Mouse (Mus musculus) liver, embryonic 15.5 days (tissue): ENCODE measurements around the gene Parl. TPM values are rescaled to one million over a fixed set of nuclear protein-coding genes. Genes with fewer than 3 reads are reported as not detected.

Source experiments
- ATAC-seq: fragments of 200-750 bp; cut with Nextera tagmentation; 2 replicates; pipeline ENCODE4 v1.8.0; 2017; ENCODE audit warnings: moderate number of reproducible peaks, mild to moderate bottlenecking, moderate library complexity; ENCODE audit not compliant: insufficient read depth
- H3K27ac ChIP-seq: fragments of 300-500 bp; sonication (generic); replicated peaks from 2 replicates; pipeline ENCODE4 v1.5.1; 2015; ENCODE audit warnings: mild to moderate bottlenecking, inconsistent platforms
- H3K27me3 ChIP-seq: fragments of 300-500 bp; sonication (generic); 2 replicates; pipeline ENCODE4 v1.6.1; 2015; ENCODE audit warnings: mild to moderate bottlenecking, inconsistent platforms
- H3K36me3 ChIP-seq: fragments of 300-500 bp; sonication (generic); replicated peaks from 2 replicates; pipeline ENCODE4 v1.6.1; 2015; ENCODE audit warnings: moderate library complexity, mild to moderate bottlenecking, inconsistent platforms
- H3K4me1 ChIP-seq: fragments of 300-500 bp; sonication (generic); replicated peaks from 2 replicates; pipeline ENCODE4 v1.6.1; 2015; ENCODE audit warnings: inconsistent platforms
- H3K4me2 ChIP-seq: fragments of 300-500 bp; sonication (generic); 2 replicates; pipeline ENCODE4 v1.6.1; 2015; ENCODE audit warnings: moderate library complexity, mild to moderate bottlenecking, inconsistent platforms
- H3K4me3 ChIP-seq: fragments of 300-500 bp; sonication (generic); replicated peaks from 2 replicates; pipeline ENCODE4 v1.5.1; 2015; ENCODE audit warnings: mild to moderate bottlenecking, inconsistent platforms
- H3K9ac ChIP-seq: fragments of 300-500 bp; sonication (generic); 2 replicates; pipeline ENCODE4 v1.6.1; 2015; ENCODE audit warnings: moderate library complexity, mild to moderate bottlenecking, inconsistent platforms
- H3K9me3 ChIP-seq: fragments of 300-500 bp; sonication (generic); replicated peaks from 2 replicates; pipeline ENCODE4 v1.6.1; 2016; ENCODE audit warnings: inconsistent platforms
- WGBS: fragments of 180-500 bp; shearing (Covaris S2); methylation state at CpG from one replicate; pipeline ENCODE4 v1.1.7; 2015; ENCODE audit warnings: mixed read lengths; ENCODE audit not compliant: insufficient replicate concordance; 5-methylcytosine and 5-hydroxymethylcytosine counted together
- polyA plus RNA-seq: library from polyadenylated mRNA; unstranded; fragments of >200 nt; fragmentation: Nextera tagmentation; extraction: Ambion mirVana; gene quantifications from 2 replicates; pipeline ENCODE4 v1.2.1, GENCODE M21; 2015

Parl gene
- polyA plus RNA-seq, 1 experiment from 2014 or later = 37.5 TPM

DNA sequence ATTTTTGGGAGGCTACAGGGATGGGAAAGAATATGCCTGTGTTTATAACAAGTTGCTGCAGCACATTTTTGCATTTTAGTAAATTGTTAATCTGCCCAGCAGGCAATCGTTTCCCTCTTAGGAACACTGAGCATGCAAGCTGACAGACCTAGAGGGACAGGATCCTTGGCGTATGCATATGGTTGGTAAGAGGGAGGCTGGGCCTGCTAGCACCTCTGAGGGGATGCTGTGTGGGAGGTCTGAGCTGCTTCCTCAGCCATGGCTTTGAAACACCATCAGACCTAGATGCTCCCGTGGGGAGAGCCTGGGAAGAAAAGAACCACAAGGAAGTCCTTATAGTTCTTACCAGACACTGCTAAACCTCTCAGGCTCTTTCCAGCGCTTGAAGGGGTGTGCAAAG, 67.8 kb downstream of the Parl start:
- Histone ChIP-seq H3K27ac (no peak overlapping the region), H3K27me3 (peaks cover 10% of the 10 kb centered on the region), H3K4me3 (no peak overlapping the region), H3K9ac (no peak overlapping the region), H3K9me3 (no peaks in the 10 kb centered on the region), H3K4me2 (no peak overlapping the region), H3K4me1 (no peaks in the 10 kb centered on the region), H3K36me3 (peaks cover 15% of the 10 kb centered on the region)
- 54% methylated on average over 4 of the region's 4 CpGs for WGBS
- ATAC-seq = no peak

Other genes with a start within 250 kb of the Parl start
- 5.5 and 6.2 TPM in 2 replicates for gene Klhl24, start 204.8 kb downstream of the Parl start, polyA plus RNA-seq
- 4.7 and 5.1 TPM in 2 replicates for gene Yeats2, start 161.3 kb downstream of the Parl start, polyA plus RNA-seq
- gene Map6d1, start 61.0 kb downstream of the Parl start, polyA plus RNA-seq = 0.03 TPM in 1 of 2 replicates, not detected in the other
- gene Cyp2ab1, start 23.0 kb upstream of the Parl start, polyA plus RNA-seq = 0.03 TPM in 1 of 2 replicates, not detected in the other
- gene Abcc5, start 124.0 kb upstream of the Parl start, polyA plus RNA-seq = 17.2 and 18.5 TPM in 2 replicates
- 44.1 and 48.7 TPM in 2 replicates for gene Eif2b5, start 196.4 kb upstream of the Parl start, polyA plus RNA-seq
- gene Dvl3, start 214.6 kb upstream of the Parl start, polyA plus RNA-seq = 3.8 and 4.8 TPM in 2 replicates
- 386 and 395 TPM in 2 replicates for gene Ap2m1, start 233.1 kb upstream of the Parl start, polyA plus RNA-seq
- gene Abcf3, start 246.2 kb upstream of the Parl start, polyA plus RNA-seq = 24.6 and 28.4 TPM in 2 replicates